Mouse (Mus musculus): Measurements from ENCODE around the gene Slc35e3.

Slc35e3 gene

DNA sequence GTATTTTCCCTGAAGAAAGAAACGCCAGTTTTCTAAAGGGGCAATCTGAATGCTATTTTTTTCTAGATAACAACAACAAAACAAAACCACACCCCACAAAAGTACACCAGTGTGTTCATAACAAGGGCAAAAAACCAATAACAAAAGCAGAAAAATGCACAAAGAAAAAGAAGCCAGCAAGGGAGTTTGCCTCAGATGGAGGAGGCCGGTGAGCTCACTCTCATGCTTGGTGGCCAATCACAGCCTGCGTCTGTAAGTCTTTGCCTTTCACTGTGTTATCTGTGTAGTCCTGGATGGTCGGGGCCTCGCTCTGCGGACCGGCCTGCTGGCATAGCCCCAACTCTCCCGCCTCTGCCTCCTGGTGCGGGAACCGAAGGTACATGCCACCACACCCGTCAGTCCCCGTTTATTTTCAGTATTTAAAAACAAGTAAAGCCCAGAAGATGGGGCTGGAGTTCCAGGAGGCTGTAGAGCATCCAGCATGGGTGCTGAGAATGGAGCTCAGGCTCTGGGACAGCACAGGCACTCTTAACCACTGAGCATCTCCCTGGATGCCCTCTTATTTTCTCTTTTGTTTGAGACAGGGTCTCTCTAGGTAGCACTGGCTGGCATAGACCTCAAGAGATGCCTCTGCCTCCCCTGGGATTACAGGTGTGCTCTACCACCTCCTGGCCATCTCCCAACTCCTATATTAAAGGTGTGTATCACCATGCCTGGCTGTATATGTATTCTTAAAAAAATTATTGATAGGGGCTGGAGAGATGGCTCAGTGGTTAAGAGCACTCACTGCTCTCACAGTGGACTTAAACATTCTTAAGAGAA is 30.3 kb upstream of the Slc35e3 start:
- no peak for DNase-seq

DNA sequence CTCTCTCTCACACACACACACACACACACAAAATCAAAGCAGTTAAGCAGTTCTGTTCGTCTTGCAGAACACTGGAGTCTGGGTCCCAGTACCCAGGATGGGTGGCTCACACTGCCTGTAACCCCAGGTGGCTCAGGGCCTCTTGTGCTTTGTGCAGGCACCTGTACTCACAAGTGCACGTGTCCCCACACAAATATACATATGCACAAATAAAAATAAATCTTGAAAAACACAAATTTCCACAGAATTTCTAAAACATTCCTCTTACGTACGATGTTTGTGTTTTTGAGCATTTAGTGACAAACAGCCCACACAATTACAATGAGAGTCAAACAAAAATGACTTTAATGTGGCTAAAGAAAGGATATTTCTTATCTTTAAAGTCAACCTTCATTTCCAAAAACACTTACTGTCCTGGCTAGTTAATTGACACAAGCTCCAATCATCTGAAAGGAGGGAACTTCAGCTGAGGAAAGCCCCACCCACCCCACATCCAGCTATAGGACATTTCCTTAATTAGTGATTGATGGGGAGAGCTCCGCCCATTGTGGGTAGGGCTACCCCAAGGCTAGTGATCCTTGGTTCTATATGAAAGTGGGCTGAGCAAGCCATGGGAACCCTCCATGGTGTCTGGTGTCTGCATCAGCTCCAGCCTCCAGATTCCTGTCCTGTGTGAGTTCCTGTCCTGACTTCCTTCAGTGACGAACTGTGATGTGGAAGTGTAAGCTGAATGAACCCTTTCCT is 29.4 kb upstream of the Slc35e3 start:
- no peak for DNase-seq

DNA sequence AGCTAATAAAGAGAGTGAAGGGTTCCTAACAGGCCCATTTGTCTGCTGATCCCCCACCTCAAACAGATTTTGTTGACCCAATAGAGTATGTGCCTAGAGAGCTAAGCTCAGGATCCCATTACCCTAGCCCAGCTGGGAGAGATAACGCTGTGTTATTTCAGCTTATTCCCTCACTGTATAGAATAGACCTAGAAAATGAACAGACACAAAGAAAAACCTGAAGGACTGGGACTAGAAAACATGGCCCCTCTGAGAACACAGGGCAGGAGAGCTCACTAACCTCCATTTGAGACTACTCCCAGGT is 28.6 kb upstream of the Slc35e3 start:
- no peak for DNase-seq

DNA sequence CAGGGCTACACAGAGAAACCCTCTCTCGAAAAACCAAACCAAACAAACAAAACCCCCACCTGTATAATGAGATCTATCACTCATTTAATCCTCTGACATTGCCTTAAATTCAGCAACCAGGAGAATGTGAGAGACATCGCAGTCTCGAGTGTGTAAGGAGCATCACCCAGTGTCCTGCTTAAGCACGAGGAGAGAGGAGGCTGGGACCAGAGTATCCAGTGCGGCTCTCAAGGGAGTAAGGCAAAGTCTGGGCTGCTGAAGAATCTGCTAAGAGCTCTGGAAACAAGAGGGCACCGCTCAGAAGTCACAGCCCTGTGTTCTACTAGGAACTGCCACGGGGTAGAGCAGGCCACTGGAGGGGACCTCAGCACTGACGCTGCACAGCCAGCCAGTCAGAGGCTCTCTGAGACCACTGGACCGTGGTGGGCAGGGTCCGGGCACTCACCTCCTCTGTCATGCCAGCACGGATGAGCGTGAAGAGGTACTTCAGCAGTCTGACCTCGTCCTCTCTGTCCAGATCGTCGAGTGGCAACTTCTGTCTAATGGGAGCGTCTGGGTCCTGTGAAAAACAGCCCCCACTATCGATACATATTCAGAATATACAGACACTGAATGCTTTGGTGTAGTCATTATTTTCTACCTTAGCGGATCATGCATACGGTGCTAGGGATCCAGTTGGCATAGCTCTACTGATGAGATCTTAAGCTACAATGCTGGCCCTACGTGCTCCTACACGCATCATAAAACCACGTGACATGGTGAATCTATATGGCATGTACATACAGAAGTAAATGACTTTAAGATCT is 28.0 kb upstream of the Slc35e3 start:
- DNase-seq: no peak

DNA sequence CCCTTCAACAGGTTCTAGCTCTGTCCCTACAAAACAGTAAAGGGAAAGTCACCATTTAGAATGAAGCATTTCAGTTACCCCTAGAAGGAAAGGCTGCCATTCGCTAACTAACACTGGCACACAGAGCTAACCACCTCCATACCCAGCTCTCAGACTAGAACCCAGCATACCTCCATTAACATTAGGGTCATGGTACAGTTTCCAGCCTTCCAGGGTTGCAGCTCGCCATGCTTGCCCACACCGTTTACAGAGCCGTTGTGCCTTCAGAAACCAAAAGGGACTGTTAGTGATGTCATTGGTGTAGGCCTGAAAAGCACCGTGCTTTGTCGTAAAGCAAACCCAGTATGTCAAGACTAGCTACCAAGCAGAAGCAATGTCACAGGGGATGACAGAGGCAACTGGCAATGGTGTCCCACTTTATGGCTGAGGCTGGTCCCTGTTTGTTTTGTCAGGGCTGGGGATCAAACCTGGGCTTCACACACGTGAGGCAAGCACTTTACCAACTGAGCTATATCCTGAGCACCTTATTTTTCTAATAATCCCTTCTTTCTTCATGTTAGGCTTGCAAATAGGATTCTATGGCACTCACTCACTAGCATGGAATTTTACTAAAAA is 27.0 kb upstream of the Slc35e3 start:
- no peak for DNase-seq

DNA sequence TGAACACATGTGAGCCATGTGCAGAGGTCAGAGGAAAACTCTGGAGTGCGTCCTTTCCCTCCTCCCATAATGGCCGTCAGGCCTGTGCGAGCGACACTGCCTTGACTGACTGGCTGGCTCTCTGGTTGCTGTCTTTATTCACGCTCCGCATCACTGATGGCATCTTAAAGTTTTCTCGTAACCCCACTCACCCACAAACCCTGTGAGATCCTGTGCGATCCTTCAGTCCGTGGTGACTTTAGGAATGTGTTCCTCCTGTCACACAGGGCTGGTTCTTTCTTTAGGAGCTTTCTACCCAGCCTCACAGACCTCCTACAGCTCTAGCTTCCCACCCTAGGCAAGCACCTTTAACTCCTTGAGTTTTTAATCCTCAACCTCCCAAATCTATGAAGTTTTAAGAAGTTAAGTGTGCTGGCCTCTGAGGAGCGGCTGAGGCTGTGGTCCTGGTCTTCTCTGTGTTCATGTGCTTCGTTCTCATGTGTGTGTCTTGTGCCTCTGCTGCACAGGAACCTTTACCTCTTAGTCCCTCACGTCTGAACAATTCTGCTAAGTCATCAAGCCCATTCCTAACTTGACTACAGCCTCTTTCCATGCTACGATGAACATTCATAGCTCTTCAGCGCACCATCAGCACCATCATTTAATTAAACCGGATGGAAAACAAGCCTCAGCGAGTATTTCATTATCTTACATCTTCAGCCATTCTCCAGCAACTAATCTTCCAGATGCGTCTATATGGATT is 26.4 kb upstream of the Slc35e3 start:
- no peak for DNase-seq

DNA sequence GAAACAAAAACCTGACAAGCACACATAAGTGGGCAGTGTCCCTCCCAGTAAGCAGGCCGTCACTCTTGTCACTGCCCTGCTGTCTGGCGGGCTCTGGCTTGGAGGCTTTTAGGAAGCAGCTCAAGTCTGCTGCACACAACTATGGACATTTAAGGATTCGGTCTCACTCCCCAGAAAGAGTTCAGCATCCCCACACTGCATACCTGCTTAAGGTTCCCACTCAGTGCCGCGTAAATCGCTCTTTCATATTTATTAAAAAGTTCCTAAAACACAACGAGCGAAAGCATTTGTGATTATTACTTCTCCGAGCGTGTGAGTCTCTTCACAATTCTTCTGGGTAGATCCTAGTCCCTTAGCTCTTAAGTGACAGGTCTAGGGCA is 25.0 kb upstream of the Slc35e3 start:
- no peak for DNase-seq

DNA sequence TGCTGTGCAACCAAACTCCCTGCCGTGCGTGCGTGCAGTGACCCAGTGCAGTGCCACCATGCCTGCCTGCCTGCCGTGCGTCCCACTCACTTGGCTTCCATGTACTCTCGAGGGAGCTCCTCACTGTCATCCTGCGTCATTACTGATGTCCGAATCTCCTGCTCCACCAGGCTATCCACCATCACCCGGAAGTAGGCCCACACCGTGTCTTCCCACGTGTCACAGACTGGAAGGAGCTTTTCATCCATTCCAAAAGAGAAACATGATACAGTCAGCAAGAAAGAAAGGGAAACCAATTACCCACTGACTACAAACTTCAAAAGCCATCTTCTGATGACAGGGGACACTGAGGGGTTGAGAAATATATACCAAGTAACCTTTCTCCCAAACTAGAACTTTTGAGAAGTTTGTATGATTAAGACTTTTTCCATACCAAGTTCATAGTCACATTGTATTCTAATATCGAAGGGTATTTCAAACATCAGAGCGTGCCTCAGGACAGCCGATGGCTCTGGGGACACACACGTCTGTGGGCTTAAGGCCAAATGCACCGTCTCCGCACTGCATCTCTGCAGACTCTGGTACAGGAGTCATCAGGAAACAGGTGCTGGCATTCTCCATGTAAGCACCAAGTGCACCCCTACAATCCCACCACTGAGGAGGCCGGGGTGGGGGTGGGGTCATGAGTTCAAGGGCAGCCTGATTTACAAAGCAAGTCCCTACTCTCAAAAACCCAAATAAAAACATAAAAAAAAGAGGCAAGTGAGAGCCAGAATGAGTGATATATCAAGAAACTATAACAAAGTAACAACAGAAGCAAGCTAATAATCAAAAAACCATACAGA is 24.3 kb upstream of the Slc35e3 start:
- no peak for DNase-seq

DNA sequence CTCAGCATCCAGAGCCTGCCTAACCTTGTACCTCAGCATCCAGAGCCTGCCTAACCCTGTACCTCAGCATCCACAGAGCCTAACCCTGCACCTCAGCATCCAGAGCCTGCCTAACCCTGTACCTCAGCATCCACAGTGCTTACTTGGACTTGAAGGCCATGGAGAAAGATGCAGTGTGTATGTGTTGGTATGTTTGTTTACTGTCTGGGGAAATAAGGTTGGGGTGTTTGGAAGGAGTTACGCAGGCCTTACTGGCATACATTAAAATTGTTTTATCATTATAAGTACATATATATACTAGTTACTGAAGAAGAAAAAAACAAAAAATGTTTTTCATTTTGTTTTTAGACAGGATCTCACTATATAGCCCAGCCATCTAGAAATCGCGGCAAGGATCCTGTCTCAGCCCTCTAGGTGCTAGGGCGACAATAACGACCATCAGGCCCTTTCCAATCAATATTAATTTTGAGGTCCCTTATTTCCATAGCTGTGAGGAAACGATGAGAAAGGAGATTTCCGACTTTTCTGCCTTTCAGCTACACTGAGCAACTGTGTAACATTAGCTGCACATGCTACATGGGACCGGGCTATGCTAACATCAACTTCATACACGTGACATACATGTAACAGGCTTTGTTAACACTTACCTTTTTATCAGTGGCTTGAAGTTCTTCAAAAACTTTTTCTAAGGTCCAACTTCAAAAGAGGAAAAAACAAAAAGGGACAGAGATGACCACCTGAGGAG is 23.5 kb upstream of the Slc35e3 start:
- DNase-seq: no peak

DNA sequence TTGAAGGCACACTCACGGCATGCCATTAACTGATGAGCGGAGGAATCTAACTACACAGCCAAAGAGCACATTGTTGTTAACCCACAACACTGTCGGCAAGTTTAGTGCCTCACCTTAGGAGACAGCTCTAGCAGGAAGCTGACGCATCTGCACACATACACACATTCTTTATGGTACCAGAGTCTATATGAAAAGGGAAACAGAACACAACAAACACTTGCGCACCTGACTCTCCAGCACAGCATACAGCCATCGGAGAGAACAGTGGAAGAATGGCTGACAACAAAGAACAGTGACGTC is 21.9 kb upstream of the Slc35e3 start:
- no peak for DNase-seq

DNA sequence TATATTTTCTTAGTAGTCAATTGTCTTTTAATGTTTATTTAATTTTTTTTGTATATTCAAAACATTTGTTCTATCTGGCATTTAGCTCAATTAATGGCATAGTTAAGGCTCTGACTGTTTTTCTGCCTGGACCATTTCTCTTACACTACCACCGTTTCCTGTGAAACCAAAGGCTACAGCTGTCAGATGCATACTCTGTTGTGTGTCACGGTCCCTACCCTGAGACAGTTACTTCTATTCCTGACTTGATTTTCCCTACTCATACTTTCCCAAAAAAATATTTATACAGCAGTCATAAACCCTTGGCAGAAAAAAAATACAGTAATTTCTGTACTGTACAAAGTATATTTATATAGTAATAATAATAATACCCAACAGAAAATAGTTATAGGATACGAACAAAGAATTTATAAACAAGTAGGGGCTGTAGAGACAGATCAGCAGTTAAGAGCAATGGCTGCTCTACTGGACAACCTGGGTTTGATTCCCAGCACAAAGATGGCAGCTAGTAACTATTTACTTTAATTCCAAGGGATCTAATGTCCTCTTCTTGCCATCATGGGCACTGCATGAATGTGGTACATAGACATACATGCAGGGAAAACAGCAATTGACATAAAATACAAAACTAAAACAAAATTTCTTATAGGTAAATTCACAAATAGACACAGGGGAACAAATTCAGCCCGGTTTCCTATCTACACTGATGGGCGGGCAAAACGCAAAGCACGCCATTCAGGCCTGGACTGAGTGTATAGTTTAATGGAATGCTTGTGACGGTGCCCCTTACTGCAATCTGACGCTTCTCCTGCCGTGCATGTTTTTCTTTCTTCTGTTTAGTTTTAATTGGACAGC is 21.3 kb upstream of the Slc35e3 start:
- no peak for DNase-seq

DNA sequence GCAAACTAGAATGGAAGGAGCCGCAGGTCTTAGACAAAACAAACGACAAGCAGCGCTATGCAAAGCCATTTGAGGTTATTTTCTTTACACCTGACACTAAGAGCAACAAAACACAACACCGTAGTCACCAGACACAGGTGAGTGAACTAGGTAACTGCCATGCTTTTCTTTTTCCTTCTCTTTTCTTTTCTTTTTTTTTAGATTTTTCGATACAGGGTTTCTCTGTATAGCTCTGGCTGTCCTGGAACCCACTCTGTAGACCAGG is 20.7 kb upstream of the Slc35e3 start:
- no peak for DNase-seq

DNA sequence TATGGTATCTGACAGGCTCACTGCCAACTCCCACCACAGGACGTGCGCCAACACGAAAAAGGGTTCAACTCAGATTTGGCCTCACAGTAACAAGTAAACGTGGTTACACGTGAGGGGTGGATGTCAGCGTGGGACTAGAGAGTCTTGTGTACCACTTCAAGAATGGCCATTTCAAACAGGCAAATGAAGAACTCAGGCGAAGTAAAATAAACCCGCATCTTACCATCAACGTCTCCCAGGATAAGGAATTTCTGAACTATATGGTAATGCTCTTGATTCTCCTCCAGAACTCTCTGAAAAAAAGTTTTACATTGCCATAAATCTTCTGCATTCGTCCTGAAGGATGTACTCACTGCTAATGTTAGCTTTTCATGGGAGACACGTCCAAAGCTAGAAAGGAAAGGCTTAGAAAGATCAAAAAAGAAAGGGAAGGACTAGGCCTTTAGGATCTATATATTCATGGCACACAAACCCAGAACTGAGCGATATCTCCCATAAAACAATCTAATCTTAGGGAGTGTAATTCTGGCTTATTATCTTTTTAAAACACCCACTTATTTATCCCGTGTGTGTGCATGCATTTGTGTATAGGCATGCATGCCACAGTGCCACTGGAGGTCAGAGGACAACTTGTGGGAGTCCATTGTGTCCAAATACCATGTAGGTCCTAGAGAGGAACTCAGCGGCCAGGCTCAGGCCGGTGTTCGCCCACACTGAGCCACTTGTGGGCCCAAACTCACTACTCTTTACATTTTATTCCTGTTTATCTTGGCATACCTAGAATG is 20.1 kb upstream of the Slc35e3 start:
- no peak for DNase-seq

DNA sequence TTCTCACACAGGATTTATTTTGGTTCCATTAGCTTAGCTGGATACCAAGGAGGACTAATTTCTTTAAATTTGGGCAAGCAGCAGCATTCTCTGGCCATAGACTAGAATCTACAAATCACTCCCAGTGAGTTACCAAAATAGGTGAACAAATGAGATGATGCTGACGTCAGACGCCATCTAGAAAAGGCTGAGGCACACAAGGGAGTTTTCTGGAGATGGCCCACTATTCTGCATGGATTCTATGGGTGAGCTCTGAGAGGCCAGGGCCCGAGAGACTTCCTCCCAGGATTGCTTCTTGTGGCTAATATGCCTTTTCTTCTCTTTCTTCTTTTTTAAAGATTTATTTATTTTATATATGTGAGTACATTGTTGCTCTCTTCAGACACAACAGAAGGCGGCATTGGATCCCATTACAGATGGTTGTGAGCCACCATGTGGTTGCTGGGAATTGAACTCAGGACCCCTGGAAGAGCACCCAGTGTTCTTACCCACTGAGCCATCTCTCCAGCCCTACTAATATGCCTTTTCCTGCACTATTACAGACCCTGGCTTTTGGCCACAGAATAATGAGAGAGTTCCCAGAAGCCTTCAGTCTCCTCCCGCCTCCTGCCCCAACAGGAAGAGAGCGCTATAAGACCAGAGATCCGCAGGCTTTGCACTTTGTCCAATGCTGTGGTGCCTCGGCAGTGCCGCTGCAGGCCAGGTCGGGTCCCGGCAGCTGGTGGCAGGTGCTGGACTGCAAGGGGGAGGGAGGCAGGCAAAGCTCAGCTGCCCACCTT is 19.1 kb upstream of the Slc35e3 start:
- DNase-seq: no peak

DNA sequence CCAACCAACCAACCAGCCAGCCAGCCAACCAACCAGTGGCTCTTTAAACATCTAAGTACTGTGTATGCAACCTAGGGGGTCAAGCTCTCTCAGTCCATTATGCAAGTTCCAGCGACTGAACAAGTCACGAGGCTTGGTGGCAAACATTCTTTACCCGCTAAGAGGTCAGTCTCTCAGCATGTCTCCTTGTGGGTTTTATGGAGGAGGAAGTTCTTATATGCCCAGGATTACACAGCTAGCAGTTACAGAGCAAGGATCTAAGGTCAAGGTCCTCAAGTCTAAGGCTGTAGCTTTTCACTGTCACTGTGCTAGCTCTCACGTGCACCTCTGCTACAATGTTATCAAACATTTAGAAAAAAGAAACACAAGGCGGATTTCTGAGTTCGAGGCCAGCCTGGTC is 18.4 kb upstream of the Slc35e3 start:
- no peak for DNase-seq

DNA sequence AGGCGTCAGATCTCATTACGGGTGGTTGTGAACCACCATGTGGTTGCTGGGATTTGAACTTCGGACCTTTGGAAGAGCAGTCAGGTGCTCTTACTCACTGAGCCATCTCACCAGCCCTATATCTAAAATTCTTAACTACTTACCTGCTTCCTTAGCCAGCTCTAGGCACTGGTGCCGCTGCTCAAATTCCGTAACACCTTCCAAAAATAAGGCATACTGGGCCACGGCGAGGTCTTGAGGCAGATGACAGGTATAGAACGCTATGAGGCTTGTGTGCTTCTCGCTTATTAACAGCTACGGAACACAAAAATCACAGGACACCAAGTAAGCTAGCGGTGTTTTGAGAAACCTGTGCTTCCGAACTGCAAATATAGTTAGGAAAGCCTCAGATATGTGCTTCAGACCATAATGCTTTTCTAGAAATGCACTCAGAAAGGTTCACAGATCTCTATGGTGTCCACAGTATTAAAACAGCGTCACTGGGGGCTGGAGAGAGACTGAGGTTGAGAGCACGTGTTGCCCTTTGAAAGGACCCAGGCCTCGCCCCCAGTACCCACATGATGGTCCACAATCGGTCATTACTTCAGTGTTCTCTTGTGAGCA is 17.5 kb upstream of the Slc35e3 start:
- DNase-seq: no peak

DNA sequence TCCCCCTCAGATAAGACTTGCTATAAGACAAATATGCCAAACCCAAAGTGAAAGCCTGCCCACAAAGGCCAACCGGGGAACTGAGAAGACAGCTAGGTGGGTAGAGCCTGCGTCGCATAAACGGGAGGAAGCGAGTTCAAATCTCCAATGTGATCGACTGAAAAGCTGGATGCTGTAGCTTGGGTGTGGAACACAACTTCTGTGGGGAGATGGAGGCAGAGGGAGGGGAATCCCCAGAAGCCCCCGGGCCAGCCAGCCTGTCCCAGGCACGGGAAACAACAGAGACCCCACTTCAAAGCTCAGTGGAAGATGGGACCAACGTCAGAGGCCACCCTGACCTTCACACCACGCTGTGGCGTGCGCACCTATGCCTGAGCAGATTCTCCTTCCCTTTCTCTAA is 16.8 kb upstream of the Slc35e3 start:
- no peak for DNase-seq

DNA sequence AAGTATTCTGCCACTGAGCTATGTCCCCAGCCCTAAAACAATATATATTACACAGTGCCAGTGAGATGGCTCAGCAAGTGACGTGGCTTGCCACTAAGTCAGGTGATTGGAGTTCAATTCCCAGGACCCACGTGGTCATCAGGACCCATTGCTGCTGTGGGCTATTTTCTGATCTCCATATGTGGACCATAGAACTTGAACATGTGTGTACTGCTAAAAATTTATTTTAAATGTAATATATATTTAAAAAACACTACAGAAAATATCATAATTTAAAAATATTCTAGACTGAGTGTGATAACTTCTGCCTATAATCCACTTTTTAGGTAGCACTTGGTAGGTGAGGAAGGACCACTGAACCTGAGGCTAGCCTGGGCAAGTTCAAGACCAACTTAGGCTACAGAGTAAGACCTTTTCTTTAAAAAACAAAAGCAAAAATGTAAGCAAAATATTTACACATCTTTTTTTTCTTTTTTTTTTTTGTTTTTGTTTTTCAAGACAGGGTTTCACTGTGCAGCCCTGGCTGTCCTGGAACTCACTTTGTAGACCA is 16.2 kb upstream of the Slc35e3 start:
- no peak for DNase-seq

Data from kidney, postnatal 10 days (tissue).